In genomic region chr16:4457927-4458326, GRCm38 (mm10) we compare ENCODE assay signal across 29 mouse cellular contexts.
"Had no signal": no experiment of that assay in that cellular context is flagged by ENCODE, and none has a peak within 500 bp of the region (broad histone marks: within the 10 kb centered on the region; RNA-seq: fewer than 3 reads in every experiment).

No protein-coding gene starts in this region.

- ATAC-seq: forebrain, embryonic 13.5 days; forebrain, embryonic 14.5 days; forebrain, embryonic 15.5 days; forebrain, embryonic 16.5 days; forebrain, postnatal 0 days had no signal

- DNase-seq: cerebellum, adult 2 months; cerebellum, adult 8-10 months; cerebellum, adult 9-10 months; cerebellum, adult 9-11 months; cerebellum, postnatal 10 days; cerebellum, postnatal 14 days; cerebellum, postnatal 25 days; cerebellum, postnatal 36 days; embryo, embryonic 11 days; forebrain, postnatal 0 days; gastrocnemius, adult 2 months; gastrocnemius, postnatal 10 days; gastrocnemius, postnatal 14 days; gastrocnemius, postnatal 25 days; gastrocnemius, postnatal 36 days; heart, adult 11 months; heart, adult 18-20 months; heart, adult 2 months had no signal

- H3K4me3 ChIP-seq: embryonic facial prominence, embryonic 10.5 days; embryonic facial prominence, embryonic 12.5 days; embryonic facial prominence, embryonic 13.5 days; embryonic facial prominence, embryonic 15.5 days; erythroblast, embryonic 14.5 days; forebrain, embryonic 10.5 days; forebrain, embryonic 12.5 days; forebrain, embryonic 13.5 days; forebrain, embryonic 15.5 days; gastrocnemius, adult 2 months; heart, adult 2 months had no signal

- H3K27ac ChIP-seq: embryonic facial prominence, embryonic 10.5 days; embryonic facial prominence, embryonic 12.5 days; embryonic facial prominence, embryonic 13.5 days; embryonic facial prominence, embryonic 15.5 days; forebrain, embryonic 10.5 days; forebrain, embryonic 12.5 days; forebrain, embryonic 13.5 days; forebrain, embryonic 15.5 days; gastrocnemius, adult 2 months; heart, adult 2 months had no signal
